Mouse (Mus musculus) limb, embryonic 13.5 days (tissue): ENCODE measurements at regions not wholly inside any gene's neighbourhood (a gene's known extent, or its start where the extent isn't known, plus 50 kb on each side); places are given as distances from the start of the nearest gene placed in this dataset.

ENCODE experiments used
- ATAC-seq: fragments of 200-750 bp; cut with Nextera tagmentation; 2 replicates; pipeline ENCODE4 v1.8.0; 2017; ENCODE audit warnings: low read depth, moderate number of reproducible peaks, moderate TSS enrichment; ENCODE audit not compliant: low FRiP score
- H3K27ac ChIP-seq: fragments of 300-500 bp; sonication (generic); 2 replicates; pipeline ENCODE4 v1.5.1; 2015; ENCODE audit warnings: inconsistent platforms, mild to moderate bottlenecking, moderate library complexity
- H3K27me3 ChIP-seq: fragments of 300-500 bp; sonication (generic); 2 replicates; pipeline ENCODE4 v1.6.1; 2015; ENCODE audit warnings: mild to moderate bottlenecking, inconsistent platforms
- H3K36me3 ChIP-seq: fragments of 300-500 bp; sonication (generic); 2 replicates; pipeline ENCODE4 v1.6.1; 2015; ENCODE audit warnings: inconsistent platforms, mild to moderate bottlenecking, moderate library complexity
- H3K4me1 ChIP-seq: fragments of 300-500 bp; sonication (generic); 2 replicates; pipeline ENCODE4 v1.6.1; 2015; ENCODE audit warnings: inconsistent platforms
- H3K4me2 ChIP-seq: fragments of 300-500 bp; sonication (generic); replicated peaks from 2 replicates; pipeline ENCODE4 v1.6.1; 2015; ENCODE audit warnings: inconsistent platforms, mild to moderate bottlenecking, moderate library complexity
- H3K4me3 ChIP-seq: fragments of 300-500 bp; sonication (generic); 2 replicates; pipeline ENCODE4 v1.5.1; 2015; ENCODE audit warnings: moderate library complexity, mild to moderate bottlenecking, inconsistent platforms
- H3K9ac ChIP-seq: fragments of 300-500 bp; sonication (generic); 2 replicates; pipeline ENCODE4 v1.6.1; 2015; ENCODE audit warnings: mild to moderate bottlenecking, inconsistent platforms
- H3K9me3 ChIP-seq: fragments of 300-500 bp; sonication (generic); 2 replicates; pipeline ENCODE4 v1.6.1; 2016; ENCODE audit warnings: inconsistent platforms
- WGBS: fragments of 180-500 bp; shearing (Covaris S2); methylation state at CpG from one replicate; pipeline ENCODE4 v1.1.7; 2015; 5-methylcytosine and 5-hydroxymethylcytosine counted together

DNA sequence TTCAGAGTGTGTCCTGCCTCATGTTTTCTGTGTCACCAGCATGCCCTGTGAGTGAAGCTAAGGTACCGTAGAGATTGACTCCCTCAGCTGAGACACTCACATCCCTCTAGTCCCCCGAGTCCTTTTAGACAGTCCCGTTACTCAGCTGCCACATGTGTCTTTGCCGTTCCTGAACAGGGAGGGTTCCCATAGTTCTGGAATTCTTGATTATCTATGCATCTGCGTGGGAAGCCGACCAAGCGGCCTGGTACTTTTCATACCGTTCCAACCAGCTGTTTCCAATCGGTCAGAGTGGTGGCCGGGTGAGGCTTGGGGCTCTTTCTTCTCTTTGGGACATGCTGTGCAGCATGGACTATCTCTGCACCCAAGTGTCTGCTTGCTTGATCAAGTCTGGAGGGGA lies 82.3 kb upstream of the Spin1 start:
- no peaks in the 10 kb centered on the region for H3K9me3 ChIP-seq
- peaks cover 65% of the 10 kb centered on the region for H3K4me1 ChIP-seq
- peak; percentile 17 for ATAC-seq
- no peaks in the 10 kb centered on the region for H3K27me3 ChIP-seq
- peak overlapping the region; percentile 7; the same call in 1 of the 2 replicates for H3K4me2 ChIP-seq
- H3K9ac ChIP-seq = no peak overlapping the region
- no peak overlapping the region for H3K4me3 ChIP-seq
- peak overlapping the region; percentile 84 for H3K27ac ChIP-seq
- no peaks in the 10 kb centered on the region for H3K36me3 ChIP-seq
- WGBS = 23% methylated on average over 10 of the region's 10 CpGs

GRCm38 (mm10) chr13:51022401-51023250 lies 78.1 kb upstream of the Spin1 start:
- Histone ChIP-seq H3K9ac (peak overlapping the region; percentile 45; the same call in 1 of the 2 replicates), H3K27ac (peak overlapping the region; percentile 91), H3K4me2 (peak overlapping the region; percentile 28; the same call in 1 of the 2 replicates), H3K27me3 (no peaks in the 10 kb centered on the region), H3K4me3 (no peak overlapping the region), H3K36me3 (no peaks in the 10 kb centered on the region), H3K9me3 (no peaks in the 10 kb centered on the region), H3K4me1 (peaks cover 50% of the 10 kb centered on the region)
- peak; percentile 54; the same call in 1 of the 2 replicates for ATAC-seq
- 25% methylated on average over 13 of the region's 13 CpGs for WGBS

DNA sequence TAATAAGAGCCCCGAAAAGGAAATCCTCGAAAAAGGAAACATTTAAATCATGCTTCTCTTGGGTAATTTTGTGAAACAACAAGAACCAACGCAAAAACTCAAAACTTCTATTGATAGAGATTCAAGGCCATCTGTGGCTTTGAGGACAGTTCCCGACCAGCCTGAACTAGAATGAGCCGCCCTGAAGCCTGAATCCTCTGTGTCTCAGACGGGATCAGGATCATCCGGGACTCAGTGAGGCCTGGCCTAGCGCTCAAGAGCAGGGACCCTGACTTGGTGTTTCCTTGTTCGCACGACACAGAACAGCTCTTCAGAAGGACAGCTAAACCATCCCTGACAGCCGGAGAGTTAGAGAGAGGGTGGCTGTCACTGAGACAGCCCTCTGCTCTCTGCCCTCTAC lies 77.4 kb upstream of the Spin1 start:
- H3K4me1 ChIP-seq = peaks cover 44% of the 10 kb centered on the region
- H3K4me3 ChIP-seq = no peak overlapping the region
- no peaks in the 10 kb centered on the region for H3K27me3 ChIP-seq
- no peak overlapping the region for H3K4me2 ChIP-seq
- H3K36me3 ChIP-seq = no peaks in the 10 kb centered on the region
- H3K9ac ChIP-seq = 0 out of 2 replicates have a peak overlapping the region, but pooled peaks have one; percentile 45
- H3K9me3 ChIP-seq = no peaks in the 10 kb centered on the region
- peak overlapping the region; percentile 91 for H3K27ac ChIP-seq
- ATAC-seq = no peak
- 65% methylated on average over 11 of the region's 11 CpGs for WGBS

- Histone ChIP-seq H3K4me1 (peaks cover 28% of the 10 kb centered on the region), H3K27ac (no peak overlapping the region), H3K27me3 (no peaks in the 10 kb centered on the region), H3K4me3 (no peak overlapping the region), H3K9ac (no peak overlapping the region), H3K9me3 (peaks cover 3% of the 10 kb centered on the region; the same call in 1 of the 2 replicates), H3K4me2 (no peak overlapping the region), H3K36me3 (no peaks in the 10 kb centered on the region)
- WGBS = 75% methylated on average over 6 of the region's 6 CpGs
- ATAC-seq = no peak
Measured at GRCm38 (mm10) chr13:51026311-51026918, 74.3 kb upstream of the Spin1 start.

- H3K4me2 ChIP-seq = no peak overlapping the region
- 73% methylated on average over 13 of the region's 13 CpGs for WGBS
- H3K36me3 ChIP-seq = no peaks in the 10 kb centered on the region
- no peak overlapping the region for H3K4me3 ChIP-seq
- H3K9me3 ChIP-seq = no peaks in the 10 kb centered on the region
- H3K4me1 ChIP-seq = peaks cover 18% of the 10 kb centered on the region
- no peaks in the 10 kb centered on the region for H3K27me3 ChIP-seq
- ATAC-seq = no peak; the same call in 1 of the 2 replicates
- H3K9ac ChIP-seq = no peak overlapping the region
- H3K27ac ChIP-seq = peak overlapping the region; percentile 58; the same call in 1 of the 2 replicates
Measured at GRCm38 (mm10) chr13:51037850-51038450, 62.7 kb upstream of the Spin1 start.

DNA sequence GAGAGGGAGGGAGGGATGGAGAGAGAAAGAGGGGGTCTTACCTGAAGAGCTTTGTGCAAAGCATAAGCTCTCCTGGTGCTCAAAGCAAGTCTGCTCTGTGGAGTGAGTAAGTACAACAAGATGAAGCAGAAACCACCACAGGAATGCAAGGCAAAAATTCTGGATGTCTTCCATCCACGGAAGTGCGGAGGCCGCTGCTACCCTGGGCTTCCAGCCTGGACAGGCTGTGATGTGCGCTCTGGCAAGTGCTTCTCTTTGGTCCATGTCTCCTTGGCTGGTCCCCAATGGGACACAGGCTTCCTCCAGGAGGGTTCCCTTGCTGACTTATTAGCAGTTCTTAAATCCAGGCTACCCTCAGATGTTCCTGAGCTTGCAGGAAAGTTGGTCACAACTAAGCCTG lies 61.7 kb upstream of the Spin1 start:
- Histone ChIP-seq H3K27me3 (no peaks in the 10 kb centered on the region), H3K27ac (no peak overlapping the region)
- no peak for ATAC-seq

GRCm38 (mm10) chr13:51041121-51041520 lies 59.6 kb upstream of the Spin1 start:
- Histone ChIP-seq H3K27me3 (no peaks in the 10 kb centered on the region), H3K4me1 (peaks cover 18% of the 10 kb centered on the region), H3K9ac (no peak overlapping the region), H3K36me3 (0 out of 2 replicates have a peak, but pooled peaks cover 5% of the 10 kb centered on the region), H3K27ac (peak overlapping the region; percentile 49; the same call in 1 of the 2 replicates), H3K4me2 (no peak overlapping the region), H3K9me3 (peaks cover 13% of the 10 kb centered on the region), H3K4me3 (no peak overlapping the region)
- no peak for ATAC-seq
- 47% methylated on average over 2 of the region's 2 CpGs for WGBS

More for the DNA sequence above, 61.7 kb upstream of the Spin1 start:
- WGBS = 75% methylated on average over 4 of the region's 4 CpGs
- H3K9ac ChIP-seq = no peak overlapping the region
- H3K4me3 ChIP-seq = no peak overlapping the region
- H3K9me3 ChIP-seq = peaks cover 8% of the 10 kb centered on the region
- 0 out of 2 replicates have a peak, but pooled peaks cover 5% of the 10 kb centered on the region for H3K36me3 ChIP-seq
- peaks cover 18% of the 10 kb centered on the region for H3K4me1 ChIP-seq
- H3K4me2 ChIP-seq = no peak overlapping the region

DNA sequence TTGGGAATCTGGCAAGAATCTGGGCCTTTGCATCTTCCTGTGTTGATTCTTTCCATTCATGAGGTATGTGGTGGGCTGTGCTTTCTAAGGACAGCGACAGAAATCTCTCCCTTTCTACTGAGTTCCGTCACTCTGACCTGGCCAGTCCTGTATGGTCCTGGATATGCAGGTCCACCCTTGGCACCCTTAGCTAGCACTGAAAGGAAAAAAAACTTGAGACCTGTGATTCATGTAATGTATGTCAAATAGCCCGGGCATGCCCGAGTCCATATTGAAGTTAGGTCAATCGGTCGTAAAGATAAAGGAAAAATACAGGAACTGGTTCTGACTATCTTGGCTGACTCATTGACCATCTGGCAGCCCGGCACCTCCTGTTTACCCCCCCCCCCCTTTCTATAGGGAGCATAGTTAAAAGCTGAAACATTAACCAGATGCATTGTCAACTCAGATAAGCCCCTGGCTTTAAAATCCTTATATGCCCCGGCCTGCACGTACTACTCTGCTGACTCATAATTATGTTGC lies 57.7 kb upstream of the Spin1 start:
- Histone ChIP-seq H3K36me3 (0 out of 2 replicates have a peak, but pooled peaks cover 5% of the 10 kb centered on the region), H3K9me3 (peaks cover 13% of the 10 kb centered on the region), H3K27me3 (no peaks in the 10 kb centered on the region), H3K4me1 (peaks cover 18% of the 10 kb centered on the region), H3K4me2 (no peak overlapping the region), H3K27ac (no peak overlapping the region), H3K9ac (no peak overlapping the region), H3K4me3 (no peak overlapping the region)
- no peak for ATAC-seq
- 91% methylated on average over 9 of the region's 9 CpGs for WGBS
